Mouse (Mus musculus) right cerebral cortex, adult 18-20 months (tissue): ENCODE data around the gene Dkk3.

Experiments used
- DNase-seq: peaks from one replicate; pipeline ENCODE4 v3.0.0; 2022; ENCODE audit warnings: mixed read lengths

Dkk3 gene

DNA sequence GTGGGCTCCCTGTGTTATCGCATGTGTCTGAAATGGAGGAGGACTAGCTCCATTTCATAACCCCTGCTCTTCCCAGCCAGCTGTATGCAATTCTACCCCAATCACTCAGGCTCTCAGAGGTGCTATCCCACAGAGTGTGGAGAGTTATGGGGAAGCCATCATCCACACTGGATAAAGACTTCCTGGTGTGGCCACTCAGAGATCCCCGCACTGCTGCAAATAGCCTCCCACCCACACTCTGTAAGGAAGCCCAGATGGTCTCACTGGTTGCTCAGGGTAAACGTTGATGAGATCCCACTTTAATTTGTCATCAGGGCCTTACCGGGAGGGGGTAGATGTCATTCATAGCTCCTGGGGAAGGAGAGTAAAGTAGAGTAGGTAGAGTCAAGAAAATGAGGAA is 6.7 kb upstream of the Dkk3 start:
- DNase-seq, result peak; percentile 63

DNA sequence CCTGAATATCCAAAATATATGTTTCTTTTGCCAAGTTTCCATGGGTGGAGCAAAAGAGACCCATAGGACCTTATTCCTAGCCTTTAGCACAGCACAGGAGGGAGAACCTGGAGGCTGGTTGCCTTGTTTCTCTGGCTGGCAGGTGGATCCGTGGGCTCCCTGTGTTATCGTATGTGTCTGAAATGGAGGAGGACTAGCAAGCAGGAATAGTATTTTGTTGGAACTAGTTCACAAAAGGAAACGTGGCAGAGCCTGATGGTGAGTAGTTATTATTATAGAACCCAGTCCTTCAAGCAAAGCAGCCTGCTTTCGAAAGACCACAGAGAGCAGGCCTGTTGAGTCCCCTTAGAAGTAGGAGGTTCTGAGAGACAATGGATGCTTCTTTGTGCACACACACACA is 6.2 kb upstream of the Dkk3 start:
- DNase-seq, result peak; percentile 34

DNA sequence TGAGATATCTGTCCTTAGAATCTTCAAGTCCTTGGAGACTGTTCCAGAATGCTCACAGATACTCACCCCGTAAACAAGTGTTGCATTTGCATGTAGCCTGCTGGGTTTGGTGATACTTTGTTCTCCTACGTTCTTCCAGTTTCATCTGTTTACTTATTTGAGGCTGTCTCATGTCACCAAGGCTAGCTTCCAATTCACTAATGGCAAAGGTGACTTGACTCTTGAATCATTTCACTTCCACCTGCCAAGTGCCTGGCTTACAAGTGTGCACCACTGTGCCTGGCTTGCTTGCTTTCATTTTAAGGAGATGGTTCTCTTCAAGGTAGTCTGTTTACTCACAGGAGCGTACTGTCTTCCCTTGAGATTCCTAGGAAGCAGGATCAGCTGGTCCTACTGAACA is 5.6 kb upstream of the Dkk3 start:
- DNase-seq, result no peak

DNA sequence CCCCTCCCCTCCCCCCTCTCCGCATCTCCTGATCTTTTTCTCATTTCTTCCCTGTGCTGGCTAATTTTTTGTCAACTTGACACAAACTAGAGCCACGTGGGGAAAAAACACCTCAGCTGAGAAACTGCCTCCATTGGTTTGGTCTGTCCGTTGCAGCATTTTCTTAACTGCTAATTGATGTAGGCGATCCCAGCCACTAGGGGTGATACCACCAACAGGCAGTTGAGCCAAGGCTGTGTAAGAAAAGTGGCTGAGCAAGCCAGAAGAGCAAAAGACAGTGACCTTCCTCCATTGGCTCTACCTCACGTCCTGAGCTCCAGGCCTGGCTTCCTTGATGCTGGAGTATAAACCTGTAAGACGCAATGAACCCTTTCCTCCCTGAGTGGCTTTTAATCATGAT is 978 bp upstream of the Dkk3 start:
- DNase-seq, result no peak

DNA sequence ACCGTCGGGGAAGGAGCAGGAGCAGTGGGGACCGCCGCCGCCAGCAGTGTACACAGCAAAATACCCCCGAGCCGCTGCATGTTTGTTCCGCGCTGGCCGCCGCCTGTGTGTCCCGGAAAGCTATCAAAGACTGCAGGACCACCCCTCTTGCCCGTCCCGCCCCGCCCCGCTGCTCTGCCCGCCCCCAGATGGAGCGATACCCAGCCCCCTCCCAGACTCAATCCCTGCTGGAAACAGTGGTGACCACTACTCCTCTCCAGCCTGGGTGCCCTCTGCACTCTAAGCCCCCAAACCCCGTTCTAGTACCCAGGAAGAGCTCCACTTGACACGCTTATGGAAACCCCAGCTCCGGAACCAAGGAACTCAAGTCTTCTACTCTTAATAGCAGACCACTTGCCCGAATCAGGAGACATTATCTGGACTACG is 528 bp downstream of the Dkk3 start:
- DNase-seq, result no peak

DNA sequence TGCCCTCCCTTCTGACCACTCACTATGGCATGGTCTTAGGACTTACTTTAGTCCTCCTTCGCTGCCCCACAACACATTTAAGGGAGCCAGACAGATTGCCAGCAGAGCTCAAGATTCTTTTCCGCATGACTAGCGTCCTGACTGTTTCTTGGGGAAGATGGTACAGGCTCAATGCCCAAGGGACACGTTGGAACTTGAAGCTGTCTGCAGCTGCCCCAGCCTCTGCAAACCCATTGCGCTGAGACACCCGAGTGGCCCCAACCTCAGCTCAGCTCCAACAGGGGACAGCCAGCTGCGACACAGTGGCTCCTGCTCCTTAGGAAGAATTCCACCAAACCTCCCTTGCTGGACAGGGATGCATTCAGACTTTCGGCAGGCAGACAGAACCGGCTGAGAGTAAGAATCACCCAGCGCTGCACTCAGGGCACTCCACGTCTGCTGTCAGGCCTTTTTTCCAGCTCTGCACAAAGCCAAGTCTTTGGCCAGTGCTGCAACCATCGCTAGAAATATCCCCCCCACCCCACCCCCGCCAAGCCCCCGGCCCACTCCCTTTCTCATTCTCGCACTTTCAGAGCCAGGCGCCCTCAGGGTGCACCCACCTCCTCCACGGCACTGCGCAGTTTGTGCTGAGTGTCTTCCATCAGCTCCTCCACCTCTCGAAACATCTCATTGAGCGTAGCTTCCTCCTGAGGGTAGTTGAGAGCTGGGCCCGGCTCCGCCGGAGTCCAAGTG is 1.1 kb downstream of the Dkk3 start:
- peak; percentile 21 for DNase-seq

DNA sequence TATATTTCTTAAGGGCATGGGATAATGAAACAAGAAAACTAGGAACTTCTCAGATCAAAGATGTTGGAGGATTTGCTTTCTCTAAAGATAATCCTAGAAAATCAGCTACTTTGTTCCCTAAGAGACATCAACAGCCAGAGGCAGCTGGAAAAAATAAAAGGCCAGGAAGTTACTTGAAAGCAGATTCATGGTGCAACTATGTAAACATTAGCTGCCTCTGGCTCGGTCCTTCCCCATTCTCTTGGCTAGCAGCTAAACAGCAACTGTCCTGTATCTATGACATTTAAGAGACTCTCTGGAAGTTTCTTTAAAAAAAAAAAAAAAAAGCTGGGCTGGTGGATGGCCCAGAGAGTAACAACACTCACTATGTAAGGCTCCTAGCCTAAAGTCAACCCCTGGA is 3.7 kb downstream of the Dkk3 start:
- no peak for DNase-seq

DNA sequence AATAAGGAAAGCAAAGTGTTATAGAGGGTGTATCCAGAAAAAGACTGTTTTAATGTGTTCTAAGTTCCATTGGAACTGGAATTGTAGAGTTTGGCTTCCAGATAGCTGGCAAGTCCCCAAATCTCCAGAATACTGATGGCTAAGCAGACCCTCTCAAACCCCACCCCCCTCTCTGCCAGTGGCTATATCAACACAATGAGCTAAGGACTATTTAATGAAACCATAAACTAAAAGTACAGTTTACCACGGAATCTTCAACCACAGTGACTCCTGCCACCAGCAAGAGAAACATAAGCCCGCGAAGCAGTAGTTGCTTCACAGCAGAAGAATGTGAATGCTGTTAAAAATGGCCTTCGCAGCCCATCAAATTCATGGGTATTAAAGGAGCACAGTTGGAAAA is 4.4 kb downstream of the Dkk3 start:
- no peak for DNase-seq

DNA sequence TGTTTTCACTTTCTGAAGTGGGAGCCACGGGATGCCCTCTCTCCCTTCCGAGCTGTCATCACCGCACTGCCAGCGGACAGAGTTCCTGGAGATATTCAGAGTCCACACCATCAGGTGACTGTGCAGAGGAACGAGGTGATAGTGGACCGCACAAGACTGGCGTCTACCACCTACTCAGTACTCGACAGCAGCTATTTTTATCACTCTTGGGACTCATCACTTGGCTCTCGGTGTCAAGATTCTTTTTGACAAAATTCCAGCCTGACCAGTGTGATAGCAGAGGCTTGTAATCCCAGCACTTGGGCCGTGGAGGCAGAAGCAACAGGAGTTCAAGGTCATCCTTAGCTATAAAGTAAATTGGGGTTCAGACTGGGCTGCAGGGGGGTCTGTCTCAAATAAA is 9.7 kb downstream of the Dkk3 start:
- DNase-seq, result no peak

DNA sequence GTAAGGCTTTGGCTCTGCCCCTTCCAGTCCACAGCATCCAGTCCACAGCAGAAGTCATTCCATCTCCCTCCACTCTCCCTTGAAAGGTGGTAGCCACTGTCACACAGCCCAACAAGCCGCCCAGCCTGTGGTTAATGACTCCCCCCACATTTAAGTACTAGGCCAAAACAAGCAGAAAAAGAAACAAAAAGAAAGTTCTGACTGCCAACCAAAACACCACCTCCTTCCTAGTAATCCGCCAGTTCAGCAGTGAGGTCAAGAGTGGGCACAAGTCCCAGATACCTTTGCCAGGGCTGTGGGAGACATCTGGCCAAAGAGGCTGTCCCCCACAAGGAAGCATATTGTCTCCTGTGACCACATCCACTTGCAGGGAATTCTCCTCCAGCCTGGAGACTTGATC is 10.9 kb downstream of the Dkk3 start:
- DNase-seq, result no peak

DNA sequence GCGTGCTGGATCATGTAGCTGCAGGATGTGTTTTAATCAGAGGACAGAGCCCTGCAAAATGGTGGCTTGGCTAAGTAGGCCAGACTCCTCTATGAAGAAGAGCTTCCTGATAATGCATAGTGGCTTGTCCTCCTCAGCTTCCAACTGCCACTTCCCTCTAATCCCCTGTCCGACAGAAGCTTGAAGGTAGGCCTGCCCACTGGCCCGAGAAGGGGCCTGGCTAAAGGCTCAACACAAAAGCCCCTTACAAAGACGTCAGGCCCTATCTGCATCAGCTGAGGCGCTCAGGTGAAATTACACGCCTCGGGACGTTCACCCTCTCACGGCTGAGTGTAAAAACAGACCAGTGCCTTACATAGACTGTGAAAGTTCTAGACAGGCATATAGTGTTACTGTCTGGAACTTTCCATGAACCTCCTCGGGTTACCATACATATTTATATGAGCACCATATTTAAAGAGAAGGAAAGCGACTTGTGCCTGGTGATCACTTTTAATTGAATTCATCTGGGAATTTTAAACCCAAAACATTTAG is 14.1 kb downstream of the Dkk3 start:
- DNase-seq, result no peak

DNA sequence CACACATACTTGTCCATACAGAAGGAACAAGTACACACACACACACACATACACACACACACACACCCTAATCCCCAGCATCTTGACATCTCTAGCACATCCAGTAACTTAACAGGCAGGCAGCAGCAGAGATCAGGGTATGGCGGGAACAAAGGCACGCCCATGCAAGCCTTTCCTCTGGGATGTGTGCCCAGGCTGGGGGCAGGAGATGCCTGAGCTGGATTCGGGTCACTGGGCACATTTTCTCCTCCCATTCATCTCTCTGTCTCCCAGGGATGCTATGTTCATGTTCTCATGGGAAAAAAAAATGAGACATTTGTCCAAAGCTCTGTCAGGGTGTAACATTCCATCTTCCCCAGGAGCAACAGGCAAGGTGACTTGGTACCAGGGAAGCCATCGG is 14.9 kb downstream of the Dkk3 start:
- DNase-seq, result no peak

DNA sequence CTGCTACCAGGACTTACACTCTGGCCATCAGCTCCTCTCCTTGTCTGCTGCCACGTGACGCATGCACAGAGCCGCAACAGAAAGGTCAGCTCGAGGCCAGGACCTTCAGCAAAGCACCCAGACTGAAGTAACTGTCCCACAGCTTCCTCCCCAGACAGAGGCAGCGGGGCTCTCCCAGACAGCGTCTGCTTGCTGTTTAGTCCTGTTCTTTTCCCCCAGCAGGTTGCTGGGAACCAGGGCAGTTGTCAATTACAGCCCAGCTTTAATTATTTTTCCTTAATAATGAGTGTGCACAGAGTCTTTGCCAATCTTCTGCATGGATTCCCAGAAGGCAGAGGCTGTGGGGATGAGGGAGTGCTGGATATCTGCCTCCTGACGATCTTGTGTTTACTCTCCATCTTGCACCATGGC is 15.8 kb downstream of the Dkk3 start:
- no peak for DNase-seq

DNA sequence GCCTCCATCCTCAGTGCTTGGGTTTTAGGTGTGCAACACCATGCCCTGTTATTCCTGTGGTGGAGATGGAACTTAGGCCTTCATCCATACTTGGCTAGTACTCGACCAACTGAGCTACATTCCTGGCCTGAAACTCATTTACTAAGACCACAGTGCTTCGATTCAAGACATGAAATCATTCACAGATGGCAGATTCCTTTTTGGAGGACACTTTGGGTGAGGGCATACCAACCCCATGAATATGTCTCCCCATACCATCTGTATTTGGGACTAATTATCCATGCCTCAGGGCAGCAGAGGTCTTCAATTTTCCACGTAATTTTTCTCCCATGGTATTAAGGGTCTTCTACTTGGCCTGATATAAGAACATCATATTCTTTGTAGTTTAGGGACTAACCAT is 16.2 kb downstream of the Dkk3 start:
- DNase-seq, result no peak

DNA sequence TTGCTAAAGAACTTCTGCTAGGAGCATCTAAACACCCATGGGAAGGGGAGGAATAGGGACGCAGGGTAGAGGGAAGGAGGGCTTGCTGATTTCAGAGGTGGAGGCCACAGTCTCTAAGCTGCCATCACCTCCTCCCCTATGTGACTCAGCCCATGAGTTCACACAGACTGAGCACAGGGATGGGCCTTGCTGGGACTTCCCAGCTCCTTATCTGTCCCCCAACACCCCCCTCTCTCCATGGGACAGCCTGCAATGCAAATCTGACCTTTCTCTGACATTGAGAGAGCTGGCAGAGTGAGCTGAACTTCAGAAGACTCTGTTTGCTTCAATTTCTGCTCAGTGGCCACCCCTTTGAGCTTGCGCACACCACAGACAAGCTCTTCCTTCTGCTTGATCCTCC is 18.1 kb downstream of the Dkk3 start:
- no peak for DNase-seq

DNA sequence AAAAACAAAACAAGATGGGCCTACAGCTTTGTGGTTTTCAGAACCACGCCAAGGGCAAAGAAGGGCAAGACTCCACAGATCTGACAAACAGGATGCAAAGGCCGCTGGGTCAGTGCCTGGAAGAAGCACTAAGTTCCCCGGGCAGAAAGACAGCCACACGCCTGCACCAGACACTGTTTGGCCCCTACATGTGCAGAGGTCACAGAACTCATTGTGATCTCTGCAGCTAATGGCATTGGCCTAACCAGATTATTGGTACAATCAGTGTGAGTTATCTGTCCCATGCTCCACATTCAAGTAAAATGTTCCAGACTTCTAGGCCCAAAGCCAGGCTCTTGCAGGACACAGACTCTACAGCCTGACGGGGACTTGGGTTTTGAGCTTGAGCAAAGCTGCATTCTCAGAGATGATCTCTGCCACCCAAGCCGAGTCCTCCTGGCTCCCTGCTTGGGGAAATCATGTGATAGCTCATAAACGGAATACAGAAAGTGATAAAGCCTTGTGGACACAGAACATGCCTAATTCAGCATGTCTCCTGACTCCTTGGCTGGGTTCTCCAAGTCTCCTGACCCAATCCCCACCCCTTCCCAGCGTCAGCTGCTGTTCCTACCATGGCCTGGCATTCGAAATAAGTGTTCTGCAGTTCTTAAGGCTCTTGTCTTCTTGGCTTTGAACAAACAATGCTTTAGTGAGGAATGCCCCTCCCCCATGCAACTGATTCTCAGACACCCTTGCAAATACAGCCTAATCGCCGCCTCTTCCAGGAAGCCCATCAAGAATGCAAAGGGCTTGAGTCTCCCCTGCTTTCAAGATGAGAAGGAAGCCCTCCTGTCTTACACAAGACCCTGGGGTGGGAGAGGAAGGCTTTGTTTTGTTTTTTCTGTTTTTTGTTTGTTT is 20.1 kb downstream of the Dkk3 start:
- no peak for DNase-seq

DNA sequence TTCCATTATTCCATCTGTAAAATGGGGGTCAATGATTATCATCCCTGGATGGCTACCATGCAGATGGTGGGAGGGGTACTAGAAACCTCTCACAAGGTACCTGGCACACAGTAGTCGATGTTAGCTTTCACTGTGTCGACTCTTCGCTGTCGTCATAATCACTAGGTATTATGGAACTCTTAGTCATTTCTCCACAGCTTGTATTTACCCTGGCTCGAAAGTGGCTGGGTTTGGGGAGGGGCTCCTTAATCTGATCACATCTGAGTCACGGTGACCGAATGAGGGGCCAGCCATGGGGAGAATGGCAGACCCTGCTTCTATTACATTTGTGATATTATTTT is 20.7 kb downstream of the Dkk3 start:
- no peak for DNase-seq

DNA sequence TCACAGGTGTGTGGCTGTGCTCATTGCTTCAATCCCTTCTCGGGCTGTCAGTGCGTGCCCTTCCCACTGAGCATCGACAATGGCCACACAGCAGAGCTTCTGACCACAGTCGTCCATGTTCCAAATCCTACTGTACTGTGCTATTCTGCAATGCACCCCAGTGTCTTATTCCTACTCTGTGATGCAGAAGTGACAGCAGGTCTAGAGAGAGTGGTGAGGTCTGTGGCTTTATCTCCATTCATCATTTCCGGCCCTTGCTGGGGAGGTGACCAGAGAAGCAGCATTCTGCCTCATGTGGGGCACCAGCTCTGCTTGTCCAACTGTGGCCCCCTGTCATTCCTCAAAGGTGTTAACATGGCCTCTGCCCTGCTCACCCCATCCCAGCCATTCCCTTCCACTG is 22.3 kb downstream of the Dkk3 start:
- DNase-seq, result no peak

DNA sequence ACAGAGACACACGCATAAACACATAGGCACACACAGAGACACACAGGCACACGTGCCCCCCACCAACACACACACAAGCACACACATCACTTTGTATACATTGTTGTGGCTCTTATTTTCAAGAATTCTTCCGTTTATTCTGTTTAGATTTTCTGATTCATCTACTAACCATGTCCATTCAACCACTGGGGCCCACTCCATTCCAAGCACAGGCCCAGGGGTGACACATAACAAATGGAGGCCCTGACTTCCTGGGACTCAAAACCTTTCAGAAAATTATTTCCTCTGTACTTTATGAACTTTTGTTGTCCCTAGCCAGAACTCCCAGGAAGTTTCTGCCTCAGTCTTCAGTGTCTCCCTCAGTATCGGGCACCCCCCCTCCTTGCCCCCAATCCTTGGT is 23.7 kb downstream of the Dkk3 start:
- no peak for DNase-seq

DNA sequence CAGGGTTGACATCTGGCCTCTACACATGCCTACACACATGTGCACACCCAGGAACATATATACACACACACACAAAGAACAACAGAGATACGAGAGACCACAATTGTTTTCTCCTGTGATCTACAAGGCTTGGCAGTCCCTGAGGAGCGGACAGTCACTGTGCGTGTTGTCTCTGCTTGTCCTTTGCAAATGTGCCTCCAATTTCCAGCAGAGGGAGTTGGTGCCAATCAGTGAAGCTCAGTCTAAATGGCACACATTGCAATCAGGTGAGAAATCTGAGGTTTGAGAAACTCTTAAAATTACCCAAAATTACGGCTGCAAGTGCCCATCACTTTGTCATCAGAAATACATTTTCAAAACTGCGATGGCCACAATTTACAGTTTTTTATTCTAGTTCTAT is 25.6 kb downstream of the Dkk3 start:
- DNase-seq, result no peak

DNA sequence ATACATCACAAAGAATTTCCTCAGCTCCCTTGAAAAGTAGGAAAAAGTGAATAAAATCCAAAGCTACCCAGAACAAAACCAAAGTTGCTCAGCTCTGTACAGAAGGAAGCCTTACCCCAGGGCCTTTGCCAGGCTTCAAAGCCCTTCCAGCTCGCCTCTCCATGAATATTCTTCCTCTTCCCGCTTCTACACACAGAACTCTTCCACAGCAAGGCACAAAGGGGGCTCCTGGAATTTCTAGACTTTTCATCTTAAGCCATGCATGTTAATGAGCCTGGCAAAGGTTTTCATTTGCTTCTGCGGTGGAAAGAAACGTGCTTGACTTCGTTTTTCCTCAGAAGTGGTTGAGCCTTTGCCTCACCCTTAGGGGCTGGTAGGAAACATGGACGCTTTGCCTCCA is 26.9 kb downstream of the Dkk3 start:
- DNase-seq, result no peak

DNA sequence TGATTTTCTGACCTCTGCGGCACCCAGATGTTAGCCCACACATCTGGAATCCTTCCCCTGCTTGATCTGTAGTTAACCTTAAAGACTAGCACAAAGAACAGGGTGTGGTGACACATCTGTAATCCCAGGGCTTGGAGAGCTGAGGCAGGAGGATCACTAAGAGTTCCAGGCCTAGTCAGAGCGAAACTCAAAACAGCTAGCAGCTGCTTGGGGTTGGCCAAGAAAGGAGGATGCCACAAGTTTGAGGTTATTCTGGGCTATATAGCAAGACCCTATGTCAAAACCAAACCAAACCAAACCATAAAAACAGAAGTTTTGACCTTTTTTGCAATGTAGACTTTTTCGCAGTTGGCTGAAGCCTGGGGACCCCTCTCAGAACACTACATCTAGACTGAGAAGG is 28.2 kb downstream of the Dkk3 start:
- DNase-seq, result no peak

DNA sequence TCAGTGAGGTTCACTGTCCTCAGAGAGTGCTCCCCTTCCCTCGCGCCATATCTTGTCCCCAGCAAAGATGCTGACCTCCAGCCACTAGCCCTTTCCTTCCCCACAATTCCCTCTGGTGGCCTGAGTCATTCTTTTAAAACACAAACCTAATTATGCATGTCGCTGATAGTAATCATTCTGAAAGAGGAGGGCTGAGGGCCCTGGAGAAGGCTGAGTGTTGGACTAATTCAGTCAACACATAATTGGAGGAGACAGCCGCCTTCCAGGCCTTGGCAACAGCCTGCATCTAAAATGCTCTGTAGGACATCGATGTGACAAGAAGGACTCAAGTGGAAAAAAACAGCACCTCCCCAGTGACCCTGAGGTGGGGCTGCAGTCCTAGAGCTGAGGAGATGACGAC is 29.0 kb downstream of the Dkk3 start:
- no peak for DNase-seq

DNA sequence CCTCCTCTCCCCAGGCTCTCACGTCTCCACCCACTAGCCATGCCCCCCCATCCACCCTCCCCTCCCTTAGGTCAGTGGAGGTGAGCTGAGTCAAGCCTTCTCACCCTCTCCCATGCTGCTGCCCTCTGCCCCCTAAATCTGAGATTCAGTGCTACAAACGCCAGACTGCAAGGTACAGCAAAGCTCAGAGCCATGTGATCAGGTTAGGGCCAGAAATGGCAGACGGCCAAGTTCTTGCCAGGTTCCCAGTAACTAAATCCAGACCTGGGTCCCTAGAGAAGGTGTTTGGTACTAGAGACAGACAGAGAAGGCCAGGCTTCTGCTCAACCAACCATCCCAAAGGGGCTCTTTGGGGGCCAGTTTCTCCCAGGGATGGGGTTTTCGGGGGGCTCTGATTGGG is 30.0 kb downstream of the Dkk3 start:
- no peak for DNase-seq
